Mouse (Mus musculus) small intestine, adult 2 months (tissue): ENCODE results near the gene Htra1.

Experiments used
- CTCF ChIP-seq: fragments of 200-500 bp; IDR thresholded peaks from 2 replicates; pipeline ENCODE4 v1.5.1; 2012; ENCODE audit warnings: low read depth, mild to moderate bottlenecking, control low read depth, inconsistent platforms, low read length, moderate library complexity, mixed read lengths; ENCODE audit not compliant: insufficient replicate concordance, insufficient read length; ENCODE audit errors: extremely low read depth
- POLR2A ChIP-seq: fragments of 200-500 bp; IDR thresholded peaks from 2 replicates; pipeline ENCODE4 v1.6.1; 2012; ENCODE audit warnings: low read depth, mild to moderate bottlenecking, control low read depth, inconsistent platforms, low read length, moderate library complexity

- no peak for TF ChIP-seq CTCF
- TF ChIP-seq POLR2A, result no peak
Measured at GRCm38 (mm10) chr7:130932921-130933320, 3.0 kb upstream of the Htra1 start.
